Mouse (Mus musculus): ENCODE measurements around the gene Sat2.

DNA sequence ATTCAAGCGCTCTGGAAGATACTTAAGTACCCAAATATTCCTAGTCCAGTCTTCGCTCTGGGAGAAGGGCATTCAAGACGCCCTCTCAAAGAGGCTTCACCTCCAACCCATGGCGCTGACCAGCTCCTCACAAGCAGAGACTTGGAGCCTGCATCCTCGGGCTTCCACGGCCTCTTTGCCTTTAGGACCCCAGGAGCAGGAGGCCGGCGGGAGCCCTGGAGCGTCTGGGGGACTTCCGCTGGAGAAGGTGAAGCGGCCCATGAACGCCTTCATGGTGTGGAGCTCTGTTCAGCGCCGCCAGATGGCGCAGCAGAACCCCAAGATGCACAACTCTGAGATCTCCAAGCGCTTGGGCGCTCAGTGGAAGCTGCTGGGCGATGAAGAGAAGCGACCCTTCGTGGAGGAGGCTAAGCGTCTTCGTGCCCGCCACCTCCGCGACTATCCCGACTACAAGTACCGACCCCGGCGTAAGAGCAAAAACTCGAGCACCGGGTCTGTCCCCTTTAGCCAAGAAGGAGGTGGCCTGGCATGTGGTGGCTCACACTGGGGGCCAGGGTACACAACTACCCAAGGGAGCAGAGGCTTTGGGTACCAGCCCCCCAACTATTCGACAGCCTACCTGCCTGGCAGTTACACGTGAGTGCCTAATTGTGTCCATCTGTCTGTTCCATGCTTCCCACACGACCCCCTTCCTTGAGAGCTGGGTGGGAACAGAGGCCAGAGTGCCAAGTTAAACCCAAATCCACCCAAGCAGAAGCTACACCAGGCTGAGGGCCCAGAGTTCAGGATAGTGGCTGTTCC, 33.6 kb downstream of the Sat2 start, which contains the start of gene Sox15:
- TF ChIP-seq CTCF (IDR thresholded peaks at IDR 0.05; ENCODE audit: insufficient read depth, low read depth, low read length) (peak; percentile 82), POLR2A (IDR thresholded peaks at IDR 0.05; ENCODE audit: insufficient read depth, low read depth, low read length) (no peak)
